Mouse (Mus musculus): Measurements from ENCODE around the gene 5730455P16Rik. TPM values are rescaled to one million over a fixed set of nuclear protein-coding genes. Genes with fewer than 3 reads are reported as not detected.

5730455P16Rik gene
- total RNA-seq (2012; rRNA removed) (11.5 and 12.7 TPM in 2 replicates), total RNA-seq (2014; rRNA removed) (19.7 and 22.2 TPM in 2 replicates), polyA plus RNA-seq (2012; ENCODE audit: insufficient read length, low read depth) (15.0 and 19.4 TPM in 2 replicates)

- Histone ChIP-seq H3K4me1 (ENCODE audit: control insufficient read depth in 1 of 2, insufficient read depth in 2 of 2) (peaks cover 0 to 18% of the 10 kb centered on the region in 2 experiments; a peak in 3 of 4 replicates), H3K27ac (ENCODE audit: insufficient read depth, low read depth) (0 out of 2 replicates have a peak within 1 kb of the TSS, but pooled peaks have one; percentile 3), H3K27me3 (replicated peaks) (no peaks in the 10 kb centered on the region), H3K9ac (ENCODE audit: insufficient read depth, low read depth) (peak within 1 kb of the TSS; percentile 89), H3K4me2 (ENCODE audit: insufficient read depth, low read depth, poor library complexity, severe bottlenecking) (peak within 1 kb of the TSS; percentile 90), H3K36me3 (replicated peaks in 1 of 2; ENCODE audit: control insufficient read depth in 1 of 2, insufficient read depth in 1 of 2, low read length in 1 of 2) (peaks cover 24 to 35% of the 10 kb centered on the region in 2 experiments), H3K9me3 (replicated peaks; ENCODE audit: low read length) (no peaks in the 10 kb centered on the region), H3K4me3 (replicated peaks in 1 of 3; ENCODE audit: low read depth in 2 of 3, low read length in 2 of 3, poor library complexity in 1 of 3) (peak within 1 kb of the TSS; percentile 76 to 94 (median 91)), H3K79me2 (replicated peaks; ENCODE audit: control insufficient read depth, extremely low read depth, insufficient read depth, poor library complexity, severe bottlenecking) (peaks cover 3% of the 10 kb centered on the region; the same call in 1 of the 2 replicates)
- in situ Hi-C loops (cut with MboI; ENCODE audit: low pct_ligation_motif_present, low pct_unique_long_range_greater_than_20kb, low sequenced_read_pairs) (no loop called here), dilution Hi-C loops (cut with MboI; ENCODE audit: extremely low pct_ligation_motif_present, extremely low pct_unique_long_range_greater_than_20kb, low sequenced_read_pairs) (no loop called here)
- TF ChIP-seq CHD2 (IDR thresholded peaks at IDR 0.05; ENCODE audit: low read length) = peak; percentile 77
- 0 out of 2 replicates have a peak, but pooled peaks have one; percentile 63 for TF ChIP-seq ZMIZ1 (IDR thresholded peaks at IDR 0.05; ENCODE audit: low read depth, low read length)
- peak; percentile 51; the same call in 1 of the 2 replicates for TF ChIP-seq MAX (IDR thresholded peaks at IDR 0.05; ENCODE audit: low read length)
- 0 out of 2 replicates have a peak, but pooled peaks have one; percentile 52 for TF ChIP-seq POLR2AphosphoS2 (IDR thresholded peaks at IDR 0.05; ENCODE audit: low read depth, low read length)
- TF ChIP-seq HCFC1 (IDR thresholded peaks at IDR 0.05; ENCODE audit: low read depth, low read length) = peak; percentile 90
- peak; percentile 92 for TF ChIP-seq POLR2A (IDR thresholded peaks at IDR 0.05; ENCODE audit: low read depth, low read length)
- TF ChIP-seq MAZ (IDR thresholded peaks at IDR 0.05; ENCODE audit: low read depth, low read length) = no peak; the same call in none of the 2 replicates
- no peak; the same call in 1 of the 2 replicates for TF ChIP-seq GABPA (IDR thresholded peaks at IDR 0.05; ENCODE audit: insufficient replicate concordance, low read depth, low read length)
- TF ChIP-seq NRF1 (IDR thresholded peaks at IDR 0.05; ENCODE audit: low read depth, low read length) = peak; percentile 48
- TF ChIP-seq MXI1 (IDR thresholded peaks at IDR 0.05; ENCODE audit: low read depth, low read length) = peak; percentile 49; the same call in 1 of the 2 replicates
- TF ChIP-seq UBTF (IDR thresholded peaks at IDR 0.05; ENCODE audit: low read depth, low read length) = peak; percentile 97
- TF ChIP-seq NELFE (IDR thresholded peaks at IDR 0.05; ENCODE audit: low read depth, low read length) = peak; percentile 93
- TF ChIP-seq RAD21 (IDR thresholded peaks at IDR 0.05; ENCODE audit: low read depth, low read length) = no peak
- TF ChIP-seq ELF1 (IDR thresholded peaks at IDR 0.05; ENCODE audit: low read depth, low read length) = peak; percentile 68; the same call in 1 of the 2 replicates
- no peak for TF ChIP-seq USF2 (conservative IDR thresholded peaks at IDR 0.05; ENCODE audit: low read depth, low read length)
- TF ChIP-seq MEF2A (IDR thresholded peaks at IDR 0.05; ENCODE audit: borderline replicate concordance, low read depth, low read length) = peak; percentile 78
- peak; percentile 65; the same call in 1 of the 2 replicates for TF ChIP-seq KAT2A (IDR thresholded peaks at IDR 0.05; ENCODE audit: insufficient replicate concordance, low read length)
- TF ChIP-seq TCF12 (IDR thresholded peaks at IDR 0.05; ENCODE audit: low read depth, low read length) = peak; percentile 92
- TF ChIP-seq RCOR1 (conservative IDR thresholded peaks at IDR 0.05; ENCODE audit: low read depth, low read length) = peak; percentile 32; the same call in 1 of the 2 replicates
- TF ChIP-seq IRF4 (IDR thresholded peaks at IDR 0.05; ENCODE audit: low read depth, low read length) = peak; percentile 73
- TF ChIP-seq TBP (conservative IDR thresholded peaks at IDR 0.05; ENCODE audit: low read depth, low read length) = peak; percentile 80
- peak; percentile 85 for TF ChIP-seq SIN3A (IDR thresholded peaks at IDR 0.05; ENCODE audit: low read length)
- no peak for TF ChIP-seq PAX5 (IDR thresholded peaks at IDR 0.05; ENCODE audit: low read length)
- no peak for TF ChIP-seq MYC (IDR thresholded peaks at IDR 0.05; ENCODE audit: low read depth, low read length)
- peak; percentile 87 for DNase-seq (ENCODE audit: extremely low read depth)
Measured at GRCm38 (mm10) chr11:80377712-80378451, at the start of gene 5730455P16Rik. Gene 5730455P16Rik, minus strand, starts transcription at chr11:80378034.

Data from CH12.LX (cell line).